Mouse (Mus musculus): Measurements from ENCODE around the gene Serinc3. TPM values are rescaled to one million over a fixed set of nuclear protein-coding genes. Genes with fewer than 3 reads are reported as not detected.

Gene Serinc3
- polyA plus RNA-seq, 1 experiment from 2014 or later: 38.4 TPM

GRCm38 (mm10) chr2:163674397-163674796 lies 29.5 kb upstream of the Serinc3 start:
- no peak overlapping the region for H3K9ac ChIP-seq (ENCODE audit: low read depth, low read length)
- H3K27ac ChIP-seq (ENCODE audit: low read depth, low read length): no peak overlapping the region
- WGBS: 74% methylated on average over 5 of the region's 5 CpGs
- no peak for DNase-seq (ENCODE audit: low spot score)
- no peaks in the 10 kb centered on the region for H3K4me1 ChIP-seq (replicated peaks; ENCODE audit: control insufficient read depth, insufficient read depth, low read length)
- H3K4me2 ChIP-seq (replicated peaks; ENCODE audit: low read depth, low read length): no peak overlapping the region
- no peaks in the 10 kb centered on the region for H3K9me3 ChIP-seq (ENCODE audit: control insufficient read depth, low read length)
- ATAC-seq (ENCODE audit: low FRiP score): no peak
- H3K36me3 ChIP-seq (ENCODE audit: control insufficient read depth, insufficient read depth, low read length): no peaks in the 10 kb centered on the region
- no peaks in the 10 kb centered on the region for H3K27me3 ChIP-seq (ENCODE audit: control insufficient read depth, insufficient read depth, low read length)
- no peak overlapping the region for H3K4me3 ChIP-seq (ENCODE audit: low read depth, low read length)

DNA sequence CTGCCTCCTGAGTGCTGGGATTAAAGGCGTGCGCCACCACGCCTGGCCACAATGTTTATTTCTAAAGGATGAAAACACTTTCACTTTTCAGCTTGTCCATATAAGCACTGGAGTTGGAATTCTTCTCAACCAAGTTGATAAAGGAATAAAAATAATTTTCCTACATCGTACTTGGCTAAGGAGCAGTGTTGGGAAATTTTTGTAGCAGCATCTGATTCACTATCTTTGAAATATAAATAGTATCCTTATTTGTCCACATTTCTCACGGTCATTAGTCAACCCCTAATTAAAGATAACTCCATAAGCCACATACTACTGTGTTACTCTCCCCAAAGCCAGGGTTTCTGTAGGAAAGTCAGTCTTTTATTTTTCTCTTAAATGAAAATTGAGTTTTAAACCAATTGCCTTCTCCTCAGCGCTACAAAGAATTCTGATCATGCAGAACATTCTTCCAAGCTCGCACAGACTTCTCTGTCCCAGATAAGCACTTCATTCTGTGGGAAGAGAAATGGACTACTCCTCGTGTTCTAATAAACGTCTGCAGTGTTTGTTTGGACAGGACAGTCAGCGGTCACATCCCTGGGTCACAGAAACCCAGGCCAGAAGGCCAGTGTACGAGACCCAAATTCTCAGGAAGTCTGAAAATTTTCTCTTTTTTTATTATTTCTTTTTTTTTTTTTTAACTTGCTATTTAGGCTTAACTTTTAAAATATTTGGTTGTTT lies 26.1 kb upstream of the Serinc3 start:
- ATAC-seq (ENCODE audit: low FRiP score) (no peak), DNase-seq (ENCODE audit: low spot score) (no peak)
- no peaks in the 10 kb centered on the region for H3K4me1 ChIP-seq (replicated peaks; ENCODE audit: control insufficient read depth, insufficient read depth, low read length)
- 93% methylated on average over 11 of the region's 11 CpGs for WGBS
- H3K27ac ChIP-seq (ENCODE audit: low read depth, low read length): no peak overlapping the region
- H3K9me3 ChIP-seq (ENCODE audit: control insufficient read depth, low read length): no peaks in the 10 kb centered on the region
- no peaks in the 10 kb centered on the region for H3K27me3 ChIP-seq (ENCODE audit: control insufficient read depth, insufficient read depth, low read length)
- H3K36me3 ChIP-seq (ENCODE audit: control insufficient read depth, insufficient read depth, low read length): no peaks in the 10 kb centered on the region
- H3K4me2 ChIP-seq (replicated peaks; ENCODE audit: low read depth, low read length): no peak overlapping the region
- no peak overlapping the region for H3K9ac ChIP-seq (ENCODE audit: low read depth, low read length)
- no peak overlapping the region for H3K4me3 ChIP-seq (ENCODE audit: low read depth, low read length)

GRCm38 (mm10) chr2:163667045-163667444 lies 22.1 kb upstream of the Serinc3 start:
- Histone ChIP-seq H3K27me3 (ENCODE audit: control insufficient read depth, insufficient read depth, low read length) (no peaks in the 10 kb centered on the region), H3K4me1 (replicated peaks; ENCODE audit: control insufficient read depth, insufficient read depth, low read length) (no peaks in the 10 kb centered on the region), H3K27ac (ENCODE audit: low read depth, low read length) (no peak overlapping the region), H3K9ac (ENCODE audit: low read depth, low read length) (no peak overlapping the region), H3K36me3 (ENCODE audit: control insufficient read depth, insufficient read depth, low read length) (no peaks in the 10 kb centered on the region), H3K9me3 (ENCODE audit: control insufficient read depth, low read length) (no peaks in the 10 kb centered on the region), H3K4me2 (replicated peaks; ENCODE audit: low read depth, low read length) (no peak overlapping the region), H3K4me3 (ENCODE audit: low read depth, low read length) (no peak overlapping the region)
- DNase-seq (ENCODE audit: low spot score): no peak
- ATAC-seq (ENCODE audit: low FRiP score): no peak
- WGBS: 96% methylated on average over 1 of the region's 1 CpGs

GRCm38 (mm10) chr2:163663930-163664329 lies 19.0 kb upstream of the Serinc3 start:
- no peak overlapping the region for H3K27ac ChIP-seq (ENCODE audit: low read depth, low read length)
- ATAC-seq (ENCODE audit: low FRiP score): no peak
- 73% methylated on average over 3 of the region's 3 CpGs for WGBS
- H3K4me3 ChIP-seq (ENCODE audit: low read depth, low read length): no peak overlapping the region
- no peak overlapping the region for H3K9ac ChIP-seq (ENCODE audit: low read depth, low read length)
- peaks cover 2% of the 10 kb centered on the region; the same call in 1 of the 2 replicates for H3K4me1 ChIP-seq (replicated peaks; ENCODE audit: control insufficient read depth, insufficient read depth, low read length)
- H3K27me3 ChIP-seq (ENCODE audit: control insufficient read depth, insufficient read depth, low read length): no peaks in the 10 kb centered on the region
- no peaks in the 10 kb centered on the region for H3K9me3 ChIP-seq (ENCODE audit: control insufficient read depth, low read length)
- no peak for DNase-seq (ENCODE audit: low spot score)
- no peak overlapping the region for H3K4me2 ChIP-seq (replicated peaks; ENCODE audit: low read depth, low read length)
- H3K36me3 ChIP-seq (ENCODE audit: control insufficient read depth, insufficient read depth, low read length): no peaks in the 10 kb centered on the region

GRCm38 (mm10) chr2:163662698-163663221 lies 17.8 kb upstream of the Serinc3 start:
- H3K9me3 ChIP-seq (ENCODE audit: control insufficient read depth, low read length): no peaks in the 10 kb centered on the region
- no peaks in the 10 kb centered on the region for H3K27me3 ChIP-seq (ENCODE audit: control insufficient read depth, insufficient read depth, low read length)
- no peak overlapping the region for H3K9ac ChIP-seq (ENCODE audit: low read depth, low read length)
- H3K4me2 ChIP-seq (replicated peaks; ENCODE audit: low read depth, low read length): no peak overlapping the region
- DNase-seq (ENCODE audit: low spot score) (no peak), ATAC-seq (ENCODE audit: low FRiP score) (no peak)
- H3K27ac ChIP-seq (ENCODE audit: low read depth, low read length): no peak overlapping the region
- no peaks in the 10 kb centered on the region for H3K36me3 ChIP-seq (ENCODE audit: control insufficient read depth, insufficient read depth, low read length)
- H3K4me3 ChIP-seq (ENCODE audit: low read depth, low read length): no peak overlapping the region
- WGBS: 71% methylated on average over 2 of the region's 2 CpGs
- peaks cover 2% of the 10 kb centered on the region; the same call in 1 of the 2 replicates for H3K4me1 ChIP-seq (replicated peaks; ENCODE audit: control insufficient read depth, insufficient read depth, low read length)

- no peak overlapping the region for H3K4me2 ChIP-seq (replicated peaks; ENCODE audit: low read depth, low read length)
- no peaks in the 10 kb centered on the region for H3K9me3 ChIP-seq (ENCODE audit: control insufficient read depth, low read length)
- H3K27ac ChIP-seq (ENCODE audit: low read depth, low read length): no peak overlapping the region
- H3K27me3 ChIP-seq (ENCODE audit: control insufficient read depth, insufficient read depth, low read length): no peaks in the 10 kb centered on the region
- DNase-seq (ENCODE audit: low spot score) (no peak), ATAC-seq (ENCODE audit: low FRiP score) (no peak)
- no peak overlapping the region for H3K4me3 ChIP-seq (ENCODE audit: low read depth, low read length)
- WGBS: 93% methylated on average over 5 of the region's 5 CpGs
- H3K9ac ChIP-seq (ENCODE audit: low read depth, low read length): no peak overlapping the region
- no peaks in the 10 kb centered on the region for H3K36me3 ChIP-seq (ENCODE audit: control insufficient read depth, insufficient read depth, low read length)
- peaks cover 2% of the 10 kb centered on the region; the same call in 1 of the 2 replicates for H3K4me1 ChIP-seq (replicated peaks; ENCODE audit: control insufficient read depth, insufficient read depth, low read length)
Measured at GRCm38 (mm10) chr2:163662076-163662475, 17.1 kb upstream of the Serinc3 start.

DNA sequence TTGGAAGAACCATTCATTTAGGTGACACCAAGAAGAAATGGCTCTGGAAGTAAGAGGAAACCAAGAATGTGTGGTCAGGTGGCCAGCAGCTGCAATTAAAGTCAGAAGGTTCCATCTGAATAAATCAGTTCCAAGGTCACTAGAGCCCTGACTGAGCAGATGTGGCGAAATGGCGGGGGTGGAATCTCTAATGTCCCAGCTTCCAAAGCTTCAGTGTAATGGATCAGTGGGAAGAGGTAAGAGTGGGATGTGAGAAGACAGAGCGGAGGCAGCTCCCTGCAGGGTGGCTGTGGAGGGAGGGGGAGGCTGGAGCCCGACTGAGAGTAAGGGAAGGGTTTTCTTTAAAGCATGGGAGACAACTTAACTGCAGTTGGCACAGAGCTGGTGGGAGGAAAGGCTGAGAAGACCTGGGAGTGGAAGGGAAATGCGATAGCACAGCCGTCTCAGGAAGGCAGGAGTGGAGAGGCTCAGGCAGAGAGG lies 16.5 kb upstream of the Serinc3 start:
- Histone ChIP-seq H3K27me3 (ENCODE audit: control insufficient read depth, insufficient read depth, low read length) (no peaks in the 10 kb centered on the region), H3K4me3 (ENCODE audit: low read depth, low read length) (no peak overlapping the region), H3K36me3 (ENCODE audit: control insufficient read depth, insufficient read depth, low read length) (no peaks in the 10 kb centered on the region), H3K9me3 (ENCODE audit: control insufficient read depth, low read length) (no peaks in the 10 kb centered on the region), H3K4me2 (replicated peaks; ENCODE audit: low read depth, low read length) (no peak overlapping the region), H3K4me1 (replicated peaks; ENCODE audit: control insufficient read depth, insufficient read depth, low read length) (peaks cover 2% of the 10 kb centered on the region; the same call in 1 of the 2 replicates), H3K27ac (ENCODE audit: low read depth, low read length) (no peak overlapping the region), H3K9ac (ENCODE audit: low read depth, low read length) (no peak overlapping the region)
- ATAC-seq (ENCODE audit: low FRiP score) (no peak), DNase-seq (ENCODE audit: low spot score) (no peak)
- WGBS: 52% methylated on average over 6 of the region's 6 CpGs

GRCm38 (mm10) chr2:163660103-163660701 lies 15.3 kb upstream of the Serinc3 start:
- Histone ChIP-seq H3K4me3 (ENCODE audit: low read depth, low read length) (no peak overlapping the region), H3K27ac (ENCODE audit: low read depth, low read length) (no peak overlapping the region), H3K27me3 (ENCODE audit: control insufficient read depth, insufficient read depth, low read length) (no peaks in the 10 kb centered on the region), H3K4me1 (replicated peaks; ENCODE audit: control insufficient read depth, insufficient read depth, low read length) (peaks cover 2% of the 10 kb centered on the region; the same call in 1 of the 2 replicates), H3K9me3 (ENCODE audit: control insufficient read depth, low read length) (no peaks in the 10 kb centered on the region), H3K4me2 (replicated peaks; ENCODE audit: low read depth, low read length) (no peak overlapping the region), H3K9ac (ENCODE audit: low read depth, low read length) (no peak overlapping the region), H3K36me3 (ENCODE audit: control insufficient read depth, insufficient read depth, low read length) (no peaks in the 10 kb centered on the region)
- ATAC-seq (ENCODE audit: low FRiP score) (no peak), DNase-seq (ENCODE audit: low spot score) (no peak)
- WGBS: 76% methylated on average over 5 of the region's 5 CpGs
